Mouse (Mus musculus) cerebellum, adult (tissue): ENCODE measurements at regions not wholly inside any gene's neighbourhood (a gene's known extent, or its start where the extent isn't known, plus 50 kb on each side); places are given as distances from the start of the nearest gene placed in this dataset.
"Not testable (repeated sequence)": the region's sequence is repeated elsewhere in the genome, so short reads cannot be mapped to it uniquely, and the experiment has no call there.

Source experiments
- ATAC-seq: cut with Nextera tagmentation; 2 replicates; pipeline ENCODE4 v1.9.2; 2017; ENCODE audit warnings: mild to moderate bottlenecking, moderate library complexity, mixed read lengths; ENCODE audit not compliant: insufficient number of reproducible peaks, low FRiP score, low TSS enrichment

- not testable (repeated sequence) for ATAC-seq
These were observed 51.8 kb downstream of the Teddm3 start for GRCm38 (mm10) chr16:21102033-21102432.

GRCm38 (mm10) chr16:21100126-21100525 is 53.7 kb downstream of the Teddm3 start:
- not testable (repeated sequence) for ATAC-seq

GRCm38 (mm10) chr16:21074779-21075148 is 79.0 kb downstream of the Teddm3 start:
- ATAC-seq = no peak

- peak; percentile 76 for ATAC-seq
These were observed 79.6 kb downstream of the Teddm3 start for GRCm38 (mm10) chr16:21074082-21074778.

GRCm38 (mm10) chr16:21060211-21060610 is 93.6 kb downstream of the Teddm3 start:
- ATAC-seq = no peak

- ATAC-seq = no peak
These were observed 99.0 kb downstream of the Teddm3 start for GRCm38 (mm10) chr16:21054772-21055171.

GRCm38 (mm10) chr16:21022087-21022486 is 131.7 kb downstream of the Teddm3 start:
- not testable (repeated sequence) for ATAC-seq

- no peak for ATAC-seq
These were observed 148.9 kb downstream of the Teddm3 start for GRCm38 (mm10) chr16:21004871-21005270.

GRCm38 (mm10) chr16:21001126-21001525 is 152.7 kb downstream of the Teddm3 start:
- ATAC-seq = no peak

GRCm38 (mm10) chr16:20990524-20990923 is 163.3 kb downstream of the Teddm3 start:
- ATAC-seq = no peak

- ATAC-seq = no peak
These were observed 178.4 kb downstream of the Teddm3 start for GRCm38 (mm10) chr16:20975406-20975805.

- ATAC-seq = no peak
These were observed 181.4 kb downstream of the Teddm3 start for GRCm38 (mm10) chr16:20972442-20972841.

GRCm38 (mm10) chr16:20958905-20959304 is 194.9 kb downstream of the Teddm3 start:
- ATAC-seq = no peak

- no peak for ATAC-seq
These were observed 202.4 kb upstream of the Thpo start for GRCm38 (mm10) chr16:20936722-20937121.

GRCm38 (mm10) chr16:20934846-20935245 is 200.5 kb upstream of the Thpo start:
- not testable (repeated sequence) for ATAC-seq

- not testable (repeated sequence) for ATAC-seq
These were observed 195.7 kb upstream of the Thpo start for GRCm38 (mm10) chr16:20930003-20930402.

- not testable (repeated sequence) for ATAC-seq
These were observed 191.5 kb upstream of the Thpo start for GRCm38 (mm10) chr16:20925776-20926175.

GRCm38 (mm10) chr16:20910864-20911263 is 176.6 kb upstream of the Thpo start:
- not testable (repeated sequence) for ATAC-seq

- ATAC-seq = peak; percentile 74
These were observed 174.4 kb upstream of the Thpo start for GRCm38 (mm10) chr16:20908467-20909351.

- ATAC-seq = no peak
These were observed 161.4 kb upstream of the Thpo start for GRCm38 (mm10) chr16:20895734-20896133.

GRCm38 (mm10) chr16:20871726-20872125 is 137.4 kb upstream of the Thpo start:
- ATAC-seq = no peak
